Mouse (Mus musculus): ENCODE results near the gene Nfil3.

- TF ChIP-seq POLR2A (IDR thresholded peaks at IDR 0.05; ENCODE audit: control insufficient read depth, low read depth, low read length), result no peak
- no peak for TF ChIP-seq CTCF (IDR thresholded peaks at IDR 0.05; ENCODE audit: control insufficient read depth, insufficient read depth, insufficient replicate concordance, low read depth, low read length)
Measured at GRCm38 (mm10) chr13:53007781-53008180, 26.9 kb upstream of the Nfil3 start.

Data from testis, adult 2 months (tissue).